Mouse (Mus musculus): Measurements from ENCODE around the gene Rpl27.
A peak's percentile ranks its signal among the peaks of the same experiment; 100 is the strongest.
"Not testable (repeated sequence)": the region's sequence is repeated elsewhere in the genome, so short reads cannot be mapped to it uniquely, and the experiment has no call there.

Gene Rpl27

DNA sequence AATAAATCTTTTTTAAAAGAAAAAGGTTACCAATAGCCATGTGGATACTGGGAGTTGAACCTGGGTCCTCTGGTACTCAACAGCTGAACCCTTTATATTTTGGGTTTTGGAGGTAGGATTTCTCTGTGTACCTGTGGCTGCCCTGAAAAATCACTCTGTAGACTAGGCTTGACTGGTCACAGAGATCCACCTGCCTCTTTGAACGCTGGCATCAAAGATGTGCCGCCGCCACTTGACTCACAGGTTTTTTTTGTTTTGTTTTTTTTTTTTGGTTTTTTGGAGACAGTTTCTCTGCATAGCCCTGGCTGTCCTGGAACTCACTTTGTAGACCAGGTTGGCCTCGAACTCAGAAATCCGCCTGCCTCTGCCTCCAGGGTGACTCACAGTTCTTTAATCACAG, 5.7 kb downstream of the Rpl27 start:
- DNase-seq (ENCODE audit: low spot score in 2 of 2): no peak

DNA sequence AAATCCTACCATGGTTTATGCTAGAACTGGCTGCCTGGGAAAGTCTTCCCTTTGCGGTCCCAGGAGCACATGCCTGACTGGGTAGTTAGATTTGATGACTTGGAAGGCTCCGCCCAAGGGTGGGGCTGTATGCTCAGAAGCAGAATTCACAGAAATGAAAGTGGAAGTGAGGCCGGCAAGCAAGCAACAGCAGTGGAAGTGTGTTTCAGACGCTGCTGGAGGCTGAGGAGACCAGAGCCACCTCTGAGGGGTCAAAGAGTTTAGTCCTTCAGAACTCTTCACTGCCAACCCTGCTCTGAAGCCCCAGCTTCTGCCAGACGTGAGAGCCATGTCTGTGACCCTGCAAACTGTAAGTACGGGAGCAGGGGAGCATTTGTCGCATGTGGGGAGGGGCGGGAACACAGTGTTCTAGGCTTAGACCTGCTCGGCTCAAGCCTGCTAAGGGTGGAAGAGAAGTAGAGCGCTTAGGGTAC, 6.2 kb downstream of the Rpl27 start, which contains the start of gene Ifi35:
Ifi35 (plus strand) TSS at position 134 of the 473 bp plus-strand sequence.
- DNase-seq (ENCODE audit: low spot score in 2 of 2): no peak

DNA sequence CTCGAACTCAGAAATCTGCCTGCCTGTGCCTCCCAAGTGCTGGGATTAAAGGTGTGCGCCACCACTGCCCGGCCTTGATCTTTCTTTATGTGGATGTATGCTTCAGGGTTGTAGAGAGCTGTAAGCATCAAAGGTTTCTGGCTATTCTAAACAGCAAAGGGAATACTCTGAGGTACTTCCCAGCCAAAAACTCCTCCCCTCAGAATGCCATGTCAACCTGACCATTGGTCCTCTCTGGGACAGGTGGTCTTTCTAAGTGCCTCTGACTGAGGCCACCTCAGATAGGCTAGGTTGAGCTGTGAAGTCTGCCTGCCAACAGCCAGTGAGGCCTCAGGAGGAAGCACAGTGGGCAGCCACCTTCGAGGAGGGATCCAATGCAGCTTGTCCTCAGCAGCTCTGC, 6.8 kb downstream of the Rpl27 start:
- DNase-seq (ENCODE audit: low spot score in 2 of 2): no peak

DNA sequence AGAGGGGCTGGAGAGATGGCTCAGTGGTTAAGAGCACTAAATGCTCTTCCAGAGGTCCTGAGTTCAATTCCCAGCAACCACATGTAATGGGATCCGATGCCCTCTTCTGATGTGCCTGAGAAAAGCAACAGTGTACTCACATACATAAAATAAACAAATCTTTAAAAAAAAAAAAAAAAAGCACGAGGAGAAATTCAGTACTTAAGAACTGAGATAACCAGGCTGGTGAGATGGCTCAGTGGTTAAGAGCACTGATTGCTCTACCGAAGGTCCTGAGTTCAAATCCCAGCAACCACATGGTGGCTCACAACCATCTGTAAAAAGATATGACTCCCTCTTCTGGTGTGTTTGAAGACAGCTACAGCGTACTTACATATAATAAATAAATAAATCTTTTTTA, 7.5 kb downstream of the Rpl27 start:
- DNase-seq (ENCODE audit: low spot score in 2 of 2): not testable (repeated sequence)

DNA sequence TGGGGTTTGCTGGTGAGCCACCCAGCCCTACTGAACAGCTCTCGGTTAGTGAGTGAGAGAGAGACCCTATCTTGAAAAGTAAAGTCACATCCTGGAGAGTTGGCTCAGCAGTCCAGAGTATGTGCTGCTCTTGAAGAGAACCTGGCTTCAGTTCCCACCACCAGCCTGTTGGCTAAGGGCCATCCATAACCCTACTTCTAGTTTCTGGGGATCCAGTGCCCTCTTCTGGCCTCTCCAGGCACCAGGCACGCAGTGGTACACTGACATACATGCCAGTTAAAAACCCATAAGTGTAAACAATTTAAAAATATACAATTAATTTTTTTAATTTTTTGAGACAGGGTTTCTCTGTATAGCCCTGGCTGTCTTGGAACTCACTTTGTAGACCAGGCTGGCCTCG, 8.3 kb downstream of the Rpl27 start:
- DNase-seq (ENCODE audit: low spot score in 2 of 2): no peak

DNA sequence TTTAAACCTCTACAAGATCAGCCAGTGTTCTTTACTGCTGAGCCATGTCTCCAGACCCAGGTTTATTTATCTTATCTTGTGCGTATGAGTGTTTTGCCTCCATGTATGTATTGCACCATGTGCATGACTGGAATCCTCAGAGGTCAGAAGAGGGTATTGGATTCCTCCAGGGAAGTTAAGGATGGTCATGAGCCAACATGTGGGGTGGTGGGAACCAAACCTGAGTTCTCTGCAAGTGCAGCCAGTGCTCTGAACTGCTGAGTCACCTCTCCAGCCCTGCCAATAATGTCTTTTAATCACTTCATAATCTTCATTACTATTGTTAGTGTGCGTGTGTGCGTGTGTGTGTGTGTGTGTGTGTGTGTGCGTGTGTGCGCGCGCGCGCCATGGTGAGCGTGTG, 9.4 kb downstream of the Rpl27 start:
- DNase-seq (ENCODE audit: low spot score in 2 of 2): no peak

DNA sequence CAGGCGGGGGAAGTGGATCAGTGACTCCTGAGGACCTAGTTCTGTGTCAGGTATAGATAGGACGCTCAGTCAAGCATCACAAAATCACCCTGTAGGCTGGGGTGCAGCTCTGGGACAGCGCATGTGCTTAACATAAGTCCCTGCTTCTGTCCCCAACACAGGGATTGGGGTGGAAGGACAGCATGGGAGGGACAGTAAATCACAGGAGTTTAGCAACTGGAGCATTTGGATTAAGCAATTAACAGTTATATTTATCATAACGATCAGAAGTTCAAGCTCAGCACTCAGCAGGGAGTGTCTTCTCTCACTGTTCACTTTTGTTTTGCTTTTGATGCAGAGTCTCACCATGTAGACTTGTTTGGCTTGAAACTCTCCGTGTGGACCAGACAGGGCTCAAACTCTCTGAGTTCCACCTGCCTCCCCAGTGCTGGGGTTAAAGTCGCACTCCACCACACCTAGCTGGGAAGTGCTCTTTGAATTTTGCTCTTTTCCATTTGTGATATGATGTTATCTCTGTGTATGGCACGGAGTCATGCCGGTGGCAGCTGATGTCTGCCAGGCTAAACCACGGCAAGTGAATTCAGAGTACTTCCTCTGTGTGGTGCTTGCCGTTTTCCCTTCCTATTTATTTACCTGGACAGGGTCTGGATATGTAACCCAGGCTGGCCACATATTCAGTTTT, 10.1 kb downstream of the Rpl27 start:
- no peak for DNase-seq (ENCODE audit: low spot score in 2 of 2)

DNA sequence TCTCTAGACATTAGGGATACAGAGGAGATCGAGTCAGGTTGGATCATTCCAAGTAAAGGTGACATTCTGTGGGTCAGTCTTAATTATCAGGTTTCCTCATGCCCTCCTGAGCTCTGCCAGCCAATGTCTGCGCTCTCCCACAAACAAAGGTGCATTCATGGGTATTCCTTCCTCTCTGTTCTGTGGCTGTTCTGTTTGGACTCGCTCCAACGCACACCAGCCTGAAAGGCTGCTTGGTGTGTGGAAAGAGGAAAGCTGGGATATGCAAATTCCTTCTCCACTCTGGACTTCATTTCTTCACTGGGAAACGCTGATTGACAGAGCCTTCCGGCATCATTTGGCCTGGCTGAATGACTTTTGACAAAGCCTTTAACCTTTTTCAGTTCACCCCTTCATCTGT, 12.6 kb downstream of the Rpl27 start:
- no peak for DNase-seq (ENCODE audit: low spot score in 2 of 2)

DNA sequence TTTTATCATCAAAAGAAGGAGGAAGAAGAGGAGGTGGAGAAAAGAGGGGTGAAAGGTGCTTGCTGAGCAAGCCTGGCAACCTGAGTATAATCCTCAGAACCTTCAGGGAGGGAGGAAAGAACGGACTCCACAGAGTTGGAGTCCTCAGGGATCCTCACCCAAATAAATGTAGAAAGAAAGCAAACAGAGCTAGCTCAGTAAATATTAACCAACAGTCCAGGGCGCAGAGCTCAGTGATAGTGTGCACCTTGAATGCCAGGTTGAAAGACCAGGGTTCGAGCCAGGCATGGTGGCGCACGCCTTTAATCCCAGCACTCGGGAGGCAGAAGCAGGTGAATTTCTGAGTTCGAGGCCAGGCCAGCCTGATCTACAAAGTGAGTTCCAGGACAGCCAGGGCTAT, 13.5 kb downstream of the Rpl27 start:
- no peak for DNase-seq (ENCODE audit: low spot score in 2 of 2)

DNA sequence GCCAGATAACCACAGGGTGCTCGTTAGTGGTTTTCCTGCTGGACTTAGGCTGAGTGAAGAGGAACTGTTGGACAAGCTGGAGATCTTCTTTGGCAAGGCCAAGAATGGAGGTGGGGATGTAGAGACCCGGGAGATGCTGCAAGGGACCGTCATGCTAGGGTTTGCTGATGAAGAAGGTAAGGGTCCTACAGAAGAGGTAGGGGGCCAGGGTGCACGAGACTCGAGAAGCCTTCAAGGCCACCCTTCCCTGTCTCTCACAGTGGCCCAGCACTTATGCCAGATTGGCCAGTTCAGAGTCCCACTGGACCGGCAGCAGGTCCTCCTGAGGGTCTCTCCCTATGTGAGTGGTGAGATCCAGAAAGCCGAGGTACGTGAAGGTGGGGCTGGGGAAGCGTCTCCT, 15.5 kb downstream of the Rpl27 start:
- DNase-seq (ENCODE audit: low spot score in 2 of 2): no peak

DNA sequence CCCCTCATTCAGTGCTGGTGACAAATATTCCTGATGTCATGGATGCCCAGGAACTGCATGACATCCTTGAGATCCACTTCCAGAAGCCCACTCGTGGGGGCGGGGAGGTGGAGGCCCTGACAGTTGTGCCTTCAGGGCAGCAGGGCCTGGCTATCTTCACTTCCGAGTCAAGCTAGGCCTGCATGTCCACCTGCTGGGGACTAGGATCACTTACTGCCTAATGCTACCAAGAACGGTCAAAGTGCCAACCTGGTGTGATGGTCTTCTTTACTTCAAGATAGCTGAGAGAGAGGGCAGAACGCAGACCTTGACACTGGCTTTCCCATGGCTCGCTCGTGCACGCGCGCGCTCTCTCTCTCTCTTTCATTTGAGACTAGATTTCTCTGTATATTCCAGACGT, 16.1 kb downstream of the Rpl27 start:
- no peak for DNase-seq (ENCODE audit: low spot score in 2 of 2)

DNA sequence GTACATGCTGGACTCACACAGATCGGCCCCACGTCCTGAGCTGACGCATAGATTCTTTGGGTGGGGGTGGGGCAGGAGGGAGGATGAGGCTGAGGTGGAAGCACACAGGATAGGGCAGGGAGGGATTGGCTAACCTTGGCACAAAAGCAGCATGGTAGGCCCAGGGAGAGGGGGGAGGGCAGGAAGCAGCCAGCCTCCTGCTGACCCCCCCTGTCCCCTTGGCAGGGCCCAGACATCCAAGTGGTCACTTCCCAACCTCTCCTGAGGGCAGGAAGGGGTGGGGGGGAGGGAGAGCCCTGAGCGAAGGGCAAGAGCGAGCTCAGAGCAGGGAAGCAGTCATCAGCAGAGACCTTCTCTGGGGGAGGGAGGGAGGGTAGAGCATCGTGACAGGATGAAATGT, 17.6 kb downstream of the Rpl27 start:
- DNase-seq (ENCODE audit: low spot score in 2 of 2): no peak

DNA sequence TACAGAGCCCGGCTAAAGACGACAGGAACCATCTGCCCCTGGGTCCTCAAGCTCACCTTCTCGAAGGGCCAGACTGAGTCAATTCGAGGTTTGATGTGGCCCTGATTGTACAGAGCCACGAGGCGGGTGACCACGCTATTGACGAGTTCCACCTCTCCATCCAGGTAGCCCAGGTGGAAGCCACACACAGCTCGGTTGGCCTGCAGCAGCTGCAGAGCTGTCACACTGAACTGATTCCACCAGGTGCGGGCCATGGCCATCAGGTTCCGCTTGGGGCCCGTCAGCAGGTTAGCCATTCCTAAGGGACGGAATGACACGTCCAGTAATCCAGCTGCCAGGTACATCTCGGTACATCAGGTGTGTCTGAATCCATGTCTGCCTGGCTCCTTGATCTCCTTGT, 18.2 kb downstream of the Rpl27 start:
- DNase-seq (ENCODE audit: low spot score in 2 of 2): no peak

DNA sequence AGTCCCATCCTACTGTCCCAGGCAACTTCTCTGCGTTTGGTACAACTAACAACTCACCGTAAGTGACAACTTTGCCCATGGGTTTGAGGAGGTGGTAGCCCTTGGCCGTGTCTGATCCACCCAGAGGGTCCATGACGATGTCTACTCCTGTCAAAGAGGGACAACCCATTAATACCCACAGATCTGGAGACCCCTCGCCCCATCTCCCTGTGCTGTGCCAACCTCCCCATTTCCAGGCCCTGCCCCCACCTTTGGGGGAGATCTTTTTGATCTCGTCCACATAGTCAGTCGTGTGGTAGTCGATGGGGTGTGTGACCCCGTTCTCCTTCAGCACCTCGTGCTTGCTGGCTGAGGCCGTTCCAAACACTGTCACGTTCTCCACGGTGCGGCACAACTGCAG, 20.0 kb downstream of the Rpl27 start:
- DNase-seq (ENCODE audit: low spot score in 2 of 2): no peak

DNA sequence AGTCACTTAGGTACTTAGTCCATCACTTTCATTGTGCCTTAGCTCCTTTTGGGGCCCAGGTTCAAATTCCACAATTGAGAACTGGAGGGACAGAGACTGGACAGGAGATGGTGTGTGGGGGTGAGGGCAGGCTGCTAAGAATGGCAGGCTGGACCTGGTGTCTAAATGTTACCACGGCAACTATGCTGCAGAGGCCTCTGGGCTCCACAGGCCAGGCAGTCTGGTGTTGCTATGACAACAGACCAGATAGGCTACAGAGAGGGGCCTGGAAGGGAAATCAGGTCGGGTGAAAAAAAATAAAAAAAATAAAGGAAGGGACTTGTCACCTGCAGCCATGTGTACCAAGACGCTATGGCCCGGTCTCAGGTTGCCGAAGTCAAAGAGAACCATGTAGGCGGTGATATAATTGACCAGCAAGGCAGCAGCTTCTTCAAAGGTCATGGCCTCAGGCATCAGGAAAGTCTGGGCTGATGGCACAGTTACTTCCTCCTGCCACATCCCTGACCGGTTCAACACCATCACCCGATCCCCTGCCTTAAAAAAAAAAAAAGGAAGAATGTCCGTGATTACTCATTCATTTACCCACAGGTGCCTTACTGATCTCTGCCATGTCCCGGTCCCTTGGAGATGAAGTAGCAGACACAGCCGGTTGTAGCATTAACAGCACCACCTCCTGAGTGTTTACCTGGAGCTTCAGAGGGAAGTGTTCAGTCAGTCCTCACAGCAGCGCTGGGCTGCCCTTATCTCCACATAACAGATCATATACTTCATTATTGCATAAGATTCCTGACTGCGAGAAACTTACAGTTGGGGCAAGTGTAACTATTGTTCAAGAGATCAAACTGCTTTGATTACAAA, 20.7 kb downstream of the Rpl27 start:
- DNase-seq (ENCODE audit: low spot score in 2 of 2): no peak

DNA sequence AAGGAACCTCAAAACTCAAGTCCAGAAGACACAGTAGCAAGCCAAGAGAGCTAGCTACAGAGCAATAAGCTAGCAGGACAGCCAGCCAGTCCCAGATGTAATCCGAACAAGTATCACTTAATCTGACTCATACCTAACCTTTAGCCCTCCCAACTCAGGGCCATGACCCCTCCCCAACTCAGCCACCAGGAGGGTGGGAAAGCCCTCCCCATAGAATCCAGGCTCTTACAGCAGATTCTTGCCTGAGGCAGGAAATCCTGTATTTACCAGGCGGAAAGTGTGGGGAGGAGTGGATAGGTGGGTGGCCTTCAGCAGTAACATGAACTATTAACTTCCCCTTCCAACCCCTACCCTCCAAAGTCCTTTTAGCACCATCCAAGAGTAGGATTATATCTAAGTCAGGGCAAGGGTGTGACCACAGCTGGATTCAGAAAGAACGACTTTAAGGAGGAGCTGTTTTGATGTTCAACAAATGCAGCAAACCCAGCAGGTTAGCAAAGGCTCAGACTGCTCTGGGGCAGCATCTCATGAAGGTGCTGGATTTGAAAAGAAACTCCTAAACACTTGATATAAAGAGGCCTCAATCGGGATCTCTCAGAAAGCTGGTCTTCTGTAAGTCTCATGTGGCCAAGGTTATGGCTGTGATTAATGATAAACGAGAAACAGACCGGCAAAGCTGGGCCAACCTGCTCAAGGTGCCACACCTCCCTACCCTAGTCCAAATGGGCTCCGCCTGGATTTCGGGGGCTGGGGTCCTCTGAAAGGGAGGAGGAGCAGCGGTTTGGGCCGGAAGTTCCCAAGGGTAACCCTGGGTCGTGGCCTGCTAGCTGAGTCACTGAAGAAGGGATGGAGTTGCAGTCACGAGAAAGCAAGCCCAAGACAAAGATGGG, 22.4 kb downstream of the Rpl27 start, which contains the start of gene Rnd2:
Rnd2 (plus strand) TSS at position 789 of the 890 bp plus-strand sequence.
- DNase-seq (ENCODE audit: low spot score in 2 of 2): no peak

DNA sequence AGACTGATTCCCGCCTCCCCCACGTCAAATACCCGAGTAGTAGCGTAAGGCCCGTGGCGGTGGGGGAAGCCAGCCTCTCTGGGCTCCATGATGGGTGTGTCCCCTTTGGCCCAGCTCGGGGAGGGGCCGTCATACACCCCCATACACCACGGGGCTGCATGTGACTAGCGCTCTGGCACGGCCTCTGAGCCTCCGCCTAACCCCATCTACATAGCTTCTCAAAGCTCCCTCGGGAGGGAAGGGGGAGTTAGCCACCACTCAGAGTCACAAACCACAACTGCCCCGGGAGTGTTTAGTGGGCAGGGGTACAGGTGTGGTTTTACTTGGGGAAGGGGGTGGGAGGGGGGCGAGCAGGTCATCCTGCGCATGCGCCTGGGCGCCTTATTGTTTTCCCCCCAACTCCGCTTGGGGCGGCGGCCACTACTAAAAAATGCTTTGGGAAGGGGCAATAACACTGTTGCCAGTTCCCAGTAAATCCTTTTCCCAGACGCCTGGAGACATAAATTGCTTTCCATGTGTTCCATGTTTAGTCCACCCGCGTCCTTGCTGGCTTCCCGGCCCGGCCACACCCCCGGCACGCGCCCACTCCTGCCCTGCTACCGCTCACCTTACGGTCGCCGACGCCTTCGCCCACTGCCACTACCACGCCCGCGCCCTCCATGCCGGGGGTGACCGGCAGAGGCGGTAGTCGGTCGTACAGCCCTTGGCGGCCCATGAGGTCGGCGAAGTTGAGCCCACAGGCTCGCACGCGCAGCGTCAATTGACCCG, 23.2 kb downstream of the Rpl27 start:
- DNase-seq (ENCODE audit: low spot score in 2 of 2): no peak

DNA sequence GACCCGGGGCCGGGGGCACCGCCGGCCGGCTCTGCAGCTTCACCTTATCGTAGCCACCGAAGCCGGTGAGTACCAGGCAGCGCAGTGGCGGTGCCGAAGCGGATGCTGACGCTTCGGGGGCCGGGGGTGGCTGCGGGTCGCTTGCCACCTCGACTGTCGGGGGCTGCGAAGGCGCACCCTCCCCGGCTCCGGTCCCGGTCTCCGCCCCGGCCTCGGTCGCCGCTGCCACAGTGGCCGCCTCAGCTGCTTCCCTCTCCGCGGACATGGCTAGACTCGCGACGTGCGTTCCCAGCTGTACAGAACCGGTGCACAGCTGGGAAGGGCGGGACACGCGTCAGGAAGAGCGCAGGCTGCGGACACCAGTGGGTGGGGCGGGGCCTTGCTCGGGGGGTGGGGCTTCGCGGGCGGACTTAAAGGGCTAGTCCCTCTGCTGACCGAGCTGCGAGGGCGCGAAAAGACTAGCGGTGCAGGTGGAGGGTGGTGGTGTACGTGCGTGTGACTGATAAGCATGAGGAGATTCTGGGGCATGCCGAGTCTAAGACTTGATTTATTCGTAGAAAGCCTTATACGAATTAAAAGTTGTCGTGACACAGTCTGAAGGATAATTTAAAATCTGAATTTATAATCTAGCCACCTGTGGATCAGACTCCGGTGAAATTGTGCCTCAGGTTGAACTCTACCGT, 23.9 kb downstream of the Rpl27 start, which contains the start of gene Vat1:
Vat1 (minus strand) TSS at position 362 of the 683 bp plus-strand sequence.
- no peak for DNase-seq (ENCODE audit: low spot score in 2 of 2)

DNA sequence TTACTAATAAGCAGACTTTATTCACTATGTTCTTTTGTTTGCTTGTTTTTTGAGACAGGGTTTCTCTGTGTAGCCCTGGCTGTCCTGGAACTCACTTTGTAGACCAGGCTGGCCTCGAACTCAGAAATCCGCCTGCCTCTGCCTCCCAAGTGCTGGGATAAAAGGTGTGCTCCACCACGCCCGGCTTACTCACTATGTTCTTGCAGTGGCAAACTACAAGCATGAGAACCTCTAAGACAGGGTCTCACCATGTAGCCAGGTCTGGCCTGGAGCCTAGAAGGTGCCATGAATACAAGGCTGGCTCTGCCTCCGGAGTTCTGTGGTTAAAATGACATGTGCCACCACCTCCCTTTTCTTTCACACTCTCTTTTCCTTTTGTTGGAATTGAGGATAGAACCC, 24.5 kb downstream of the Rpl27 start:
- not testable (repeated sequence) for DNase-seq (ENCODE audit: low spot score in 2 of 2)

DNA sequence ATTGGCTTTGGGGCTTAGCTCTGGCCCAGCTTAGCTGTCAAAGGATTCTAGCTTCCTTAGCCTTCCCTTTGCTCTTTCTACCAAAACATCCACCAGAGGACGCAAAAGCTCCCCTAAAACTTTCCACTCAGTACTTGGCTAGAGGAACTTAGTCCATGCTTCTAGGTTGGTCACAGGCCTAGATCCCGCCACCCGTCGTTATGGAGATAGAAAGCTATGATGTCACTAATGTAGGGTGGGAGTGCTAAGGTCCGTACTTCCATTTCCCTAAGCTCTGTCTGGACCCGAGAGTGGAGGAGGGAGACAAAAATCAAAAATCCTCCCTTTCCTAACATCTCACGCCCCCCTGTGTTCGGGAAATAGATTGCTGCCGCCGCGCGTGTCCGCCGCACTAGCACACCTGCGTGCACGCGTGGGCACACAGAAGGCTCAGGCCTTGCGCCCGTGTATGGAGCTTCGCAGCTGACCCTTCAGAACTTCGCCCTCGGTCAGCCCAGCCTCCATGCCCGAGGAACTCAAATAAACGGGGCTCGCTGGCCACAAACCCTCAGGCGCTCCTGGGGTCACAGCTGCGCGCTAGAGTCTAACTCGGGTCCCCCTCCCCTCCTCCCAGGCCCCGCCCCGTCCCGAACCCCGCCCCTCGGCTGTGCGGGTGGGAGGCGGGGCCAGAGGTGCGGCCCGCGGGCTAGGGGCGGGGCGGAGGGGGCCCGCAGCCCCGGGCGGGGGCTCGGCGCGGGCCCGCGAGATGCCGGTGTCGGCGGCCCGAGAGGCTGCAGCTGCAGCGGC, 25.6 kb downstream of the Rpl27 start:
- peak; percentile 53 to 56 for DNase-seq (ENCODE audit: low spot score in 2 of 2)
